Mouse (Mus musculus): ENCODE measurements around the gene Nthl1. TPM values are rescaled to one million over a fixed set of nuclear protein-coding genes. Genes with fewer than 3 reads are reported as not detected.

The Nthl1 gene
- polyA plus RNA-seq, 1 experiment: 12.6 TPM

- TF ChIP-seq MYOD1 (IDR thresholded peaks at IDR 0.05; ENCODE audit: control insufficient read depth, insufficient read length, low read depth) (no peak), CEBPB (IDR thresholded peaks at IDR 0.05; ENCODE audit: low read depth) (no peak), CTCF (IDR thresholded peaks at IDR 0.05; ENCODE audit: control insufficient read depth, insufficient read depth, insufficient read length) (no peak), MAX (IDR thresholded peaks at IDR 0.05) (no peak), MYOG (IDR thresholded peaks at IDR 0.05; ENCODE audit: control insufficient read depth, extremely low read depth, insufficient read length) (no peak)
- no peak overlapping the region for H3K4me3 ChIP-seq (ENCODE audit: insufficient read depth, poor library complexity, severe bottlenecking)
- no peak overlapping the region for H3ac ChIP-seq (ENCODE audit: control insufficient read depth, insufficient read length, low read depth)
- H3K79me2 ChIP-seq (ENCODE audit: control insufficient read depth, insufficient read depth): no peaks in the 10 kb centered on the region
- no peaks in the 10 kb centered on the region for H3K36me3 ChIP-seq (ENCODE audit: control insufficient read depth, insufficient read depth)
- no peaks in the 10 kb centered on the region for H3K27me3 ChIP-seq (ENCODE audit: control insufficient read depth, insufficient read depth, insufficient read length)
- no peaks in the 10 kb centered on the region for H3K79me3 ChIP-seq (ENCODE audit: low read depth)
Observed at GRCm38 (mm10) chr17:24641944-24642343, 9.5 kb downstream of the Nthl1 start.

GRCm38 (mm10) chr17:24642791-24643343, 10.4 kb downstream of the Nthl1 start:
- Histone ChIP-seq H3ac (ENCODE audit: control insufficient read depth, insufficient read length, low read depth) (no peak overlapping the region), H3K27me3 (ENCODE audit: control insufficient read depth, insufficient read depth, insufficient read length) (no peaks in the 10 kb centered on the region), H3K4me3 (ENCODE audit: insufficient read depth, poor library complexity, severe bottlenecking) (no peak overlapping the region), H3K79me3 (ENCODE audit: low read depth) (no peaks in the 10 kb centered on the region), H3K36me3 (ENCODE audit: control insufficient read depth, insufficient read depth) (no peaks in the 10 kb centered on the region), H3K79me2 (ENCODE audit: control insufficient read depth, insufficient read depth) (no peaks in the 10 kb centered on the region)
- no peak for TF ChIP-seq CEBPB (IDR thresholded peaks at IDR 0.05; ENCODE audit: low read depth)
- TF ChIP-seq CTCF (IDR thresholded peaks at IDR 0.05; ENCODE audit: control insufficient read depth, insufficient read depth, insufficient read length): no peak
- TF ChIP-seq FOSL1 (IDR thresholded peaks at IDR 0.05; ENCODE audit: insufficient read depth, low read length, poor library complexity, severe bottlenecking): no peak
- no peak for TF ChIP-seq MYOG (IDR thresholded peaks at IDR 0.05; ENCODE audit: control insufficient read depth, extremely low read depth, insufficient read length)
- TF ChIP-seq MYOD1 (IDR thresholded peaks at IDR 0.05; ENCODE audit: control insufficient read depth, insufficient read length, low read depth): no peak
- TF ChIP-seq MAX (IDR thresholded peaks at IDR 0.05): no peak
- no peak for TF ChIP-seq USF1 (IDR thresholded peaks at IDR 0.05; ENCODE audit: low read depth)

- Histone ChIP-seq H3K36me3 (ENCODE audit: control insufficient read depth, insufficient read depth) (no peaks in the 10 kb centered on the region), H3K79me3 (ENCODE audit: low read depth) (no peaks in the 10 kb centered on the region), H3ac (ENCODE audit: control insufficient read depth, insufficient read length, low read depth) (no peak overlapping the region), H3K4me3 (ENCODE audit: insufficient read depth, poor library complexity, severe bottlenecking) (no peak overlapping the region), H3K27me3 (ENCODE audit: control insufficient read depth, insufficient read depth, insufficient read length) (no peaks in the 10 kb centered on the region), H3K79me2 (ENCODE audit: control insufficient read depth, insufficient read depth) (no peaks in the 10 kb centered on the region)
- TF ChIP-seq USF1 (IDR thresholded peaks at IDR 0.05; ENCODE audit: low read depth) (no peak), CEBPB (IDR thresholded peaks at IDR 0.05; ENCODE audit: low read depth) (no peak), MAX (IDR thresholded peaks at IDR 0.05) (no peak), MYOG (IDR thresholded peaks at IDR 0.05; ENCODE audit: control insufficient read depth, extremely low read depth, insufficient read length) (no peak), FOSL1 (IDR thresholded peaks at IDR 0.05; ENCODE audit: insufficient read depth, low read length, poor library complexity, severe bottlenecking) (no peak), CTCF (IDR thresholded peaks at IDR 0.05; ENCODE audit: control insufficient read depth, insufficient read depth, insufficient read length) (no peak), MYOD1 (IDR thresholded peaks at IDR 0.05; ENCODE audit: control insufficient read depth, insufficient read length, low read depth) (no peak)
Observed at GRCm38 (mm10) chr17:24644030-24644715, 11.7 kb downstream of the Nthl1 start.

- Histone ChIP-seq H3ac (ENCODE audit: control insufficient read depth, insufficient read length, low read depth) (peak overlapping the region; percentile 19), H3K4me3 (ENCODE audit: insufficient read depth, poor library complexity, severe bottlenecking) (no peak overlapping the region), H3K79me2 (ENCODE audit: control insufficient read depth, insufficient read depth) (no peaks in the 10 kb centered on the region), H3K79me3 (ENCODE audit: low read depth) (no peaks in the 10 kb centered on the region), H3K27me3 (ENCODE audit: control insufficient read depth, insufficient read depth, insufficient read length) (no peaks in the 10 kb centered on the region), H3K36me3 (ENCODE audit: control insufficient read depth, insufficient read depth) (no peaks in the 10 kb centered on the region)
- TF ChIP-seq CEBPB (IDR thresholded peaks at IDR 0.05; ENCODE audit: low read depth): no peak
- no peak for TF ChIP-seq MAX (IDR thresholded peaks at IDR 0.05)
Observed at GRCm38 (mm10) chr17:24644875-24645721, 12.6 kb downstream of the Nthl1 start.

- TF ChIP-seq MYOG (IDR thresholded peaks at IDR 0.05; ENCODE audit: control insufficient read depth, extremely low read depth, insufficient read length): no peak
- no peak for TF ChIP-seq FOSL1 (IDR thresholded peaks at IDR 0.05; ENCODE audit: insufficient read depth, low read length, poor library complexity, severe bottlenecking)
- TF ChIP-seq MAX (IDR thresholded peaks at IDR 0.05): no peak
- TF ChIP-seq CTCF (IDR thresholded peaks at IDR 0.05; ENCODE audit: control insufficient read depth, insufficient read depth, insufficient read length): no peak
- TF ChIP-seq CEBPB (IDR thresholded peaks at IDR 0.05; ENCODE audit: low read depth): no peak
- TF ChIP-seq MYOD1 (IDR thresholded peaks at IDR 0.05; ENCODE audit: control insufficient read depth, insufficient read length, low read depth): no peak
- no peak for TF ChIP-seq USF1 (IDR thresholded peaks at IDR 0.05; ENCODE audit: low read depth)
- H3K79me2 ChIP-seq (ENCODE audit: control insufficient read depth, insufficient read depth): no peaks in the 10 kb centered on the region
- H3ac ChIP-seq (ENCODE audit: control insufficient read depth, insufficient read length, low read depth): no peak overlapping the region
- no peaks in the 10 kb centered on the region for H3K27me3 ChIP-seq (ENCODE audit: control insufficient read depth, insufficient read depth, insufficient read length)
- H3K79me3 ChIP-seq (ENCODE audit: low read depth): no peaks in the 10 kb centered on the region
- H3K4me3 ChIP-seq (ENCODE audit: insufficient read depth, poor library complexity, severe bottlenecking): no peak overlapping the region
- H3K36me3 ChIP-seq (ENCODE audit: control insufficient read depth, insufficient read depth): no peaks in the 10 kb centered on the region
Observed at GRCm38 (mm10) chr17:24645916-24646315, 13.4 kb downstream of the Nthl1 start.

Measured in C2C12 (cell line).